8 mouse cellular contexts compared by ENCODE assay signal in genomic region chr5:100819568-100820480, GRCm38 (mm10). TPM values are rescaled to one million over a fixed set of nuclear protein-coding genes. Genes with fewer than 3 reads are reported as not detected.
DNase-seq lines count a peak whose midpoint lies in the region; ATAC-seq lines count a peak whose summit lies in the region.

No protein-coding gene starts in this region.

- H3K9ac ChIP-seq in heart, embryonic 12.5 days = peak overlapping the region; percentile 90
- H3K9ac ChIP-seq in forebrain, embryonic 14.5 days (ENCODE audit: low read length) = peak overlapping the region; percentile 95
- H3K9ac ChIP-seq in neural tube, embryonic 12.5 days = peak overlapping the region; percentile 91

- no peaks in the 10 kb centered on the region for H3K9me3 ChIP-seq in heart, embryonic 12.5 days (replicated peaks)
- no peaks in the 10 kb centered on the region for H3K9me3 ChIP-seq in forebrain, embryonic 14.5 days (replicated peaks; ENCODE audit: control insufficient read depth, low read length)
- H3K9me3 ChIP-seq in neural tube, embryonic 12.5 days = no peaks in the 10 kb centered on the region

- no peak for DNase-seq in heart, postnatal 36 days
- DNase-seq in R1 (ENCODE audit: low read depth, low spot score) = peak; percentile 67
- DNase-seq in forebrain, embryonic 14.5 days (ENCODE audit: low spot score) = no peak
- peak; percentile 34 for DNase-seq in liver
- no peak for DNase-seq in left cerebral cortex, postnatal 25 days (ENCODE audit: low spot score in 2 of 2)
- DNase-seq in left cerebral cortex, adult 18-20 months (ENCODE audit: low spot score in 2 of 2) = no peak

- no peaks in the 10 kb centered on the region for H3K27me3 ChIP-seq in heart, embryonic 12.5 days (replicated peaks)
- H3K27me3 ChIP-seq in forebrain, embryonic 14.5 days (replicated peaks; ENCODE audit: control insufficient read depth, insufficient read depth, low read length) = 0 out of 2 replicates have a peak, but pooled peaks cover 3% of the 10 kb centered on the region
- H3K27me3 ChIP-seq in neural tube, embryonic 12.5 days (replicated peaks) = no peaks in the 10 kb centered on the region

- H3K4me1 ChIP-seq in heart, embryonic 12.5 days (replicated peaks) = peaks cover 6% of the 10 kb centered on the region; the same call in 1 of the 2 replicates
- H3K4me1 ChIP-seq in forebrain, embryonic 14.5 days (ENCODE audit: control insufficient read depth, insufficient read depth, low read length) = no peaks in the 10 kb centered on the region
- H3K4me1 ChIP-seq in neural tube, embryonic 12.5 days = peaks cover 3% of the 10 kb centered on the region; the same call in 1 of the 2 replicates

- 0 out of 2 replicates have a peak, but pooled peaks have one; percentile 54 for ATAC-seq in heart, embryonic 12.5 days (ENCODE audit: insufficient number of reproducible peaks, low FRiP score)
- no peak for ATAC-seq in forebrain, embryonic 14.5 days
- ATAC-seq in neural tube, embryonic 12.5 days (ENCODE audit: low FRiP score, low read depth) = no peak

- intact Hi-C loops in heart, postnatal 36 days (cut with DNase I) = loop anchor here (1.0 to 10.0 kb wide), 4 partner anchors 21 to 275 kb away; partner anchors contain the start of genes Coq2, Helq and Mrps18c
- intact Hi-C loops in left cerebral cortex, postnatal 25 days (cut with DNase I) = no loop called here

- H3K36me3 ChIP-seq in heart, embryonic 12.5 days = peaks cover 13% of the 10 kb centered on the region
- peaks cover 3% of the 10 kb centered on the region; the same call in 1 of the 2 replicates for H3K36me3 ChIP-seq in forebrain, embryonic 14.5 days (ENCODE audit: control insufficient read depth, insufficient read depth, low read length)
- H3K36me3 ChIP-seq in neural tube, embryonic 12.5 days = peaks cover under 1% of the 10 kb centered on the region

- peak overlapping the region; percentile 78 for H3K4me3 ChIP-seq in heart, embryonic 12.5 days
- peak overlapping the region; percentile 80 for H3K4me3 ChIP-seq in forebrain, embryonic 14.5 days (ENCODE audit: low read depth, low read length)
- H3K4me3 ChIP-seq in neural tube, embryonic 12.5 days = peak overlapping the region; percentile 79

- H3K4me2 ChIP-seq in heart, embryonic 12.5 days = peak overlapping the region; percentile 72
- peak overlapping the region; percentile 86 for H3K4me2 ChIP-seq in forebrain, embryonic 14.5 days (ENCODE audit: low read length)
- peak overlapping the region; percentile 80 for H3K4me2 ChIP-seq in neural tube, embryonic 12.5 days (replicated peaks)

- 29% methylated on average over 16 of the region's 16 CpGs for WGBS in heart, embryonic 12.5 days
- WGBS in forebrain, embryonic 14.5 days = 27% methylated on average over 16 of the region's 16 CpGs
- 32% methylated on average over 16 of the region's 16 CpGs for WGBS in neural tube, embryonic 12.5 days

- peak overlapping the region; percentile 81 for H3K27ac ChIP-seq in heart, embryonic 12.5 days (ENCODE audit: poor library complexity, severe bottlenecking)
- H3K27ac ChIP-seq in forebrain, embryonic 14.5 days (ENCODE audit: low read depth, low read length) = no peak overlapping the region
- H3K27ac ChIP-seq in neural tube, embryonic 12.5 days = peak overlapping the region; percentile 46; the same call in 1 of the 2 replicates

RNA-seq across cellular contexts. Expression of gene Abraxas1, which starts 0.9 kb away (rescaled TPM):
- 33.9 and 34.2 TPM in 2 replicates for polyA plus RNA-seq in heart, embryonic 12.5 days (2016; fragmentation: Nextera tagmentation; extraction: Ambion mirVana)
- total RNA-seq in heart, postnatal 36 days (2021) = 10 to 100 TPM; 11.0 to 13.2 TPM
- polyA plus RNA-seq in forebrain, embryonic 14.5 days (2014; fragmentation: Nextera tagmentation; extraction: Ambion mirVana) = 11.8 and 13.4 TPM in 2 replicates
- polyA plus RNA-seq in neural tube, embryonic 12.5 days (2016; fragmentation: Nextera tagmentation; extraction: Ambion mirVana) = 20.5 and 21.5 TPM in 2 replicates
- 1 to 10 TPM; 5.8 to 6.2 TPM for total RNA-seq in left cerebral cortex, postnatal 25 days (2021)
- total RNA-seq in left cerebral cortex, adult 18-20 months (2021) = 10 to 100 TPM in 1 of 2 experiments, 1 to 10 TPM in 1; 8.7 to 11.8 TPM

RNA-seq across cellular contexts. Expression of gene Mrps18c, which starts 21.4 kb away (rescaled TPM):
- polyA plus RNA-seq in heart, embryonic 12.5 days (2016; fragmentation: Nextera tagmentation; extraction: Ambion mirVana) = 137 and 146 TPM in 2 replicates
- 10 to 100 TPM; 81.3 to 84.8 TPM for total RNA-seq in heart, postnatal 36 days (2021)
- 156 and 172 TPM in 2 replicates for polyA plus RNA-seq in forebrain, embryonic 14.5 days (2014; fragmentation: Nextera tagmentation; extraction: Ambion mirVana)
- polyA plus RNA-seq in neural tube, embryonic 12.5 days (2016; fragmentation: Nextera tagmentation; extraction: Ambion mirVana) = 168 and 174 TPM in 2 replicates
- 10 to 100 TPM; 55.0 to 64.3 TPM for total RNA-seq in left cerebral cortex, postnatal 25 days (2021)
- total RNA-seq in left cerebral cortex, adult 18-20 months (2021) = 10 to 100 TPM; 59.9 to 63.8 TPM

RNA-seq across cellular contexts. Expression of gene Helq, which starts 21.4 kb away (rescaled TPM):
- 13.0 and 19.1 TPM in 2 replicates for polyA plus RNA-seq in heart, embryonic 12.5 days (2016; fragmentation: Nextera tagmentation; extraction: Ambion mirVana)
- total RNA-seq in heart, postnatal 36 days (2021) = 1 to 10 TPM; 2.1 to 3.6 TPM
- polyA plus RNA-seq in forebrain, embryonic 14.5 days (2014; fragmentation: Nextera tagmentation; extraction: Ambion mirVana) = 16.0 and 20.5 TPM in 2 replicates
- 21.2 and 21.6 TPM in 2 replicates for polyA plus RNA-seq in neural tube, embryonic 12.5 days (2016; fragmentation: Nextera tagmentation; extraction: Ambion mirVana)
- total RNA-seq in left cerebral cortex, postnatal 25 days (2021) = 10 to 100 TPM; 10.7 to 19.9 TPM
- total RNA-seq in left cerebral cortex, adult 18-20 months (2021) = 10 to 100 TPM; 16.4 to 17.1 TPM

RNA-seq across cellular contexts. Expression of gene Gpat3, which starts 25.7 kb away (rescaled TPM):
- 11.8 and 12.1 TPM in 2 replicates for polyA plus RNA-seq in heart, embryonic 12.5 days (2016; fragmentation: Nextera tagmentation; extraction: Ambion mirVana)
- 10 to 100 TPM; 21.6 to 27.8 TPM for total RNA-seq in heart, postnatal 36 days (2021)
- 0.33 and 0.69 TPM in 2 replicates for polyA plus RNA-seq in forebrain, embryonic 14.5 days (2014; fragmentation: Nextera tagmentation; extraction: Ambion mirVana)
- polyA plus RNA-seq in neural tube, embryonic 12.5 days (2016; fragmentation: Nextera tagmentation; extraction: Ambion mirVana) = 1.9 and 2.2 TPM in 2 replicates
- total RNA-seq in left cerebral cortex, postnatal 25 days (2021) = 1 to 10 TPM; 3.3 to 3.7 TPM
- total RNA-seq in left cerebral cortex, adult 18-20 months (2021) = 1 to 10 TPM; 5.6 to 7.9 TPM

Comparison
In these comparisons a context has a peak if more than half of its experiments do, and no peak if none do; other contexts are left out.
1. DNase-seq: peak in R1 (single experiment) and liver (single experiment); none in heart, postnatal 36 days (0 of 2), forebrain, embryonic 14.5 days (single experiment), left cerebral cortex, postnatal 25 days (0 of 2) and left cerebral cortex, adult 18-20 months (0 of 2).
2. Peak in every context shown above with its lines, with median percentiles within 50 percentile points of each other: H3K4me2 ChIP-seq, H3K4me3 ChIP-seq and H3K9ac ChIP-seq.